Mouse (Mus musculus): ENCODE results near the gene Tacc3. TPM values are rescaled to one million over a fixed set of nuclear protein-coding genes. Genes with fewer than 3 reads are reported as not detected.

The Tacc3 gene
- polyA plus RNA-seq, 2 experiments = 69.1 to 138 TPM

GRCm38 (mm10) chr5:33668223-33668622, 10.3 kb downstream of the Tacc3 start:
- H3K9ac ChIP-seq (replicated peaks) = no peak overlapping the region
- H3K4me3 ChIP-seq (ENCODE audit: insufficient read depth in 1 of 2, low read depth in 2 of 2, low read length in 2 of 2) = no peak overlapping the region
- TF ChIP-seq EP300 (IDR thresholded peaks at IDR 0.05; ENCODE audit: low read depth) (no peak), CTCF (IDR thresholded peaks at IDR 0.05; ENCODE audit: low read depth) (peak; percentile 52)
- H3K27ac ChIP-seq = no peak overlapping the region
- ATAC-seq (ENCODE audit: insufficient read depth) = no peak
- DNase-seq (ENCODE audit: low read depth in 3 of 3, low spot score in 3 of 3) = no peak
- H3K9me3 ChIP-seq (ENCODE audit: control insufficient read depth, low read length) = no peaks in the 10 kb centered on the region
- no peak overlapping the region for H3K4me2 ChIP-seq (ENCODE audit: low read depth)
- no peaks in the 10 kb centered on the region for H3K4me1 ChIP-seq (replicated peaks; ENCODE audit: control insufficient read depth in 2 of 2, insufficient read depth in 2 of 2, low read length in 1 of 2)
- H3K36me3 ChIP-seq (replicated peaks; ENCODE audit: control insufficient read depth, insufficient read depth, low read depth) = peaks cover 96% of the 10 kb centered on the region
- H3K27me3 ChIP-seq (ENCODE audit: control insufficient read depth, insufficient read depth, low read length) = no peaks in the 10 kb centered on the region

- Histone ChIP-seq H3K4me3 (ENCODE audit: insufficient read depth in 1 of 2, low read depth in 2 of 2, low read length in 2 of 2) (no peak overlapping the region), H3K27ac (no peak overlapping the region), H3K4me1 (replicated peaks; ENCODE audit: control insufficient read depth in 2 of 2, insufficient read depth in 2 of 2, low read length in 1 of 2) (no peaks in the 10 kb centered on the region), H3K36me3 (replicated peaks; ENCODE audit: control insufficient read depth, insufficient read depth, low read depth) (peaks cover 68% of the 10 kb centered on the region), H3K9ac (replicated peaks) (no peak overlapping the region), H3K4me2 (ENCODE audit: low read depth) (no peak overlapping the region), H3K27me3 (ENCODE audit: control insufficient read depth, insufficient read depth, low read length) (no peaks in the 10 kb centered on the region), H3K9me3 (ENCODE audit: control insufficient read depth, low read length) (no peaks in the 10 kb centered on the region)
- no peak for DNase-seq (ENCODE audit: low read depth in 3 of 3, low spot score in 3 of 3)
- WGBS (ENCODE audit: insufficient replicate concordance) = 26% methylated on average over 5 of the region's 5 CpGs
- no peak for ATAC-seq (ENCODE audit: insufficient read depth)
- TF ChIP-seq CTCF (IDR thresholded peaks at IDR 0.05; ENCODE audit: low read depth) = no peak
- no peak for TF ChIP-seq EP300 (IDR thresholded peaks at IDR 0.05; ENCODE audit: low read depth)
Measured at GRCm38 (mm10) chr5:33671659-33672058, 13.7 kb downstream of the Tacc3 start.

GRCm38 (mm10) chr5:33674439-33674838, 16.5 kb downstream of the Tacc3 start:
- Histone ChIP-seq H3K36me3 (replicated peaks; ENCODE audit: control insufficient read depth, insufficient read depth, low read depth) (peaks cover 40% of the 10 kb centered on the region), H3K27me3 (ENCODE audit: control insufficient read depth, insufficient read depth, low read length) (no peaks in the 10 kb centered on the region), H3K27ac (no peak overlapping the region), H3K9ac (replicated peaks) (no peak overlapping the region), H3K4me1 (replicated peaks; ENCODE audit: control insufficient read depth in 2 of 2, insufficient read depth in 2 of 2, low read length in 1 of 2) (no peaks in the 10 kb centered on the region), H3K9me3 (ENCODE audit: control insufficient read depth, low read length) (no peaks in the 10 kb centered on the region), H3K4me2 (ENCODE audit: low read depth) (no peak overlapping the region), H3K4me3 (ENCODE audit: insufficient read depth in 1 of 2, low read depth in 2 of 2, low read length in 2 of 2) (no peak overlapping the region)
- ATAC-seq (ENCODE audit: insufficient read depth) = no peak
- DNase-seq (ENCODE audit: low read depth in 3 of 3, low spot score in 3 of 3) = no peak
- 90% methylated on average over 3 of the region's 3 CpGs for WGBS (ENCODE audit: insufficient replicate concordance)
- TF ChIP-seq CTCF (IDR thresholded peaks at IDR 0.05; ENCODE audit: low read depth) (no peak), EP300 (IDR thresholded peaks at IDR 0.05; ENCODE audit: low read depth) (no peak)

DNA sequence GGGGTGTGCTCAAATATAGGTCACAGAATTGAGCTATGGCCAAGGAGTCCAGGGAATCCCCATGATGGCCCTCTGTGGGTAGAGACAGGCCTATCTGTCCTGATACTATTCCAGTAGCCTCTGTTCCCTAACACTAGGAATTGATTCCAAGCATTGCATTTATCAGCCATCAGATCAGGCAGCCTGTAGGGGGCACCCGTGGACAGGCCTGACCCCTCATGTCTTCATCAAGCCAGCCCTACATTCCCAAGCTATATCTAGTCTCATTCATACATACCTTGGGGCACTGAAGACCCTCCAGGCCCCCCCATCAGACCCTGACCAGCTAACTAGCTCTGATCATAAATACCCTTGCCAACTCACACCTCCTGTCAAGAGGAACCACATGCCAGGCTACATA, 18.0 kb downstream of the Tacc3 start:
- peak; percentile 32; the same call in 1 of the 2 replicates for ATAC-seq (ENCODE audit: insufficient read depth)
- no peak overlapping the region for H3K9ac ChIP-seq (replicated peaks)
- peaks cover 25% of the 10 kb centered on the region for H3K36me3 ChIP-seq (replicated peaks; ENCODE audit: control insufficient read depth, insufficient read depth, low read depth)
- H3K9me3 ChIP-seq (ENCODE audit: control insufficient read depth, low read length) = no peaks in the 10 kb centered on the region
- no peak overlapping the region for H3K4me2 ChIP-seq (ENCODE audit: low read depth)
- WGBS (ENCODE audit: insufficient replicate concordance) = 0% methylated on average over 1 of the region's 1 CpGs
- no peak for DNase-seq (ENCODE audit: low read depth in 3 of 3, low spot score in 3 of 3)
- no peak for TF ChIP-seq EP300 (IDR thresholded peaks at IDR 0.05; ENCODE audit: low read depth)
- TF ChIP-seq CTCF (IDR thresholded peaks at IDR 0.05; ENCODE audit: low read depth) = peak; percentile 81
- H3K4me1 ChIP-seq (replicated peaks; ENCODE audit: control insufficient read depth in 2 of 2, insufficient read depth in 2 of 2, low read length in 1 of 2) = no peaks in the 10 kb centered on the region
- H3K27me3 ChIP-seq (ENCODE audit: control insufficient read depth, insufficient read depth, low read length) = no peaks in the 10 kb centered on the region
- H3K27ac ChIP-seq = no peak overlapping the region
- no peak overlapping the region for H3K4me3 ChIP-seq (ENCODE audit: insufficient read depth in 1 of 2, low read depth in 2 of 2, low read length in 2 of 2)

- H3K27me3 ChIP-seq (ENCODE audit: control insufficient read depth, insufficient read depth, low read length) = no peaks in the 10 kb centered on the region
- peaks cover 0 to 16% of the 10 kb centered on the region in 2 experiments; a peak in 2 of 4 replicates for H3K4me1 ChIP-seq (replicated peaks; ENCODE audit: control insufficient read depth in 2 of 2, insufficient read depth in 2 of 2, low read length in 1 of 2)
- H3K4me2 ChIP-seq (ENCODE audit: low read depth) = no peak overlapping the region
- no peak overlapping the region for H3K27ac ChIP-seq
- DNase-seq (ENCODE audit: low read depth in 3 of 3, low spot score in 3 of 3) (no peak), ATAC-seq (ENCODE audit: insufficient read depth) (no peak)
- H3K4me3 ChIP-seq (ENCODE audit: insufficient read depth in 1 of 2, low read depth in 2 of 2, low read length in 2 of 2) = no peak overlapping the region
- H3K36me3 ChIP-seq (replicated peaks; ENCODE audit: control insufficient read depth, insufficient read depth, low read depth) = peaks cover 3% of the 10 kb centered on the region
- no peaks in the 10 kb centered on the region for H3K9me3 ChIP-seq (ENCODE audit: control insufficient read depth, low read length)
- no peak overlapping the region for H3K9ac ChIP-seq (replicated peaks)
- no peak for TF ChIP-seq EP300 (IDR thresholded peaks at IDR 0.05; ENCODE audit: low read depth)
- no peak for TF ChIP-seq CTCF (IDR thresholded peaks at IDR 0.05; ENCODE audit: low read depth)
- 74% methylated on average over 5 of the region's 5 CpGs for WGBS (ENCODE audit: insufficient replicate concordance)
Measured at GRCm38 (mm10) chr5:33678244-33678643, 20.3 kb downstream of the Tacc3 start.

All from liver, embryonic 14.5 days (tissue).